ENCODE assay signal across 14 mouse cellular contexts in genomic region chr13:54067617-54068166, GRCm38 (mm10). TPM values are rescaled to one million over a fixed set of nuclear protein-coding genes. Genes with fewer than 3 reads are reported as not detected.
DNase-seq lines count a peak whose midpoint lies in the region; ATAC-seq and TF ChIP-seq lines count a peak whose summit lies in the region.
"Had no signal": no experiment of that assay in that cellular context is flagged by ENCODE, and none has a peak within 500 bp of the region (broad histone marks: within the 10 kb centered on the region; RNA-seq: fewer than 3 reads in every experiment).

No protein-coding gene starts in this region.

- H3K36me3 ChIP-seq in ES-Bruce4 (ENCODE audit: control insufficient read depth, insufficient read depth, low read length, poor library complexity, severe bottlenecking) = no peaks in the 10 kb centered on the region
- no peaks in the 10 kb centered on the region for H3K36me3 ChIP-seq in midbrain, embryonic 12.5 days
- H3K36me3 ChIP-seq: liver, embryonic 12.5 days had no signal

- no peak overlapping the region for H3K9ac ChIP-seq in ES-Bruce4 (ENCODE audit: low read depth, poor library complexity, severe bottlenecking)
- no peak overlapping the region for H3K9ac ChIP-seq in midbrain, embryonic 12.5 days (replicated peaks)
- H3K9ac ChIP-seq: liver, embryonic 12.5 days had no signal

- no peak for TF ChIP-seq POLR2A in ES-Bruce4 (IDR thresholded peaks at IDR 0.05; ENCODE audit: insufficient read depth, low read length)

- no peak for DNase-seq in frontal cortex, adult 2 months (ENCODE audit: extremely low spot score in 1 of 2, low spot score in 1 of 2)
- peak; percentile 23 for DNase-seq in embryo, embryonic 11 days
- DNase-seq in right cerebral cortex, adult 2 months (ENCODE audit: low spot score in 2 of 2) = no peak
- no peak for DNase-seq in cerebellum, adult 8-10 months
- DNase-seq in cerebellum, postnatal 14 days = no peak
- DNase-seq: B cell, adult 2 months; heart, postnatal 10 days had no signal

- 6% methylated on average over 6 of the region's 6 CpGs for WGBS in midbrain, embryonic 12.5 days

- 0 out of 2 replicates have a peak, but pooled peaks have one; percentile 19 for ATAC-seq in frontal cortex, adult (ENCODE audit: low TSS enrichment)
- ATAC-seq in midbrain, embryonic 12.5 days (ENCODE audit: low FRiP score, low read depth) = no peak
- ATAC-seq: inflammation-experienced regulatory T-cells, adult 6 months; liver, embryonic 12.5 days had no signal

- H3K4me2 ChIP-seq in midbrain, embryonic 12.5 days (replicated peaks) = no peak overlapping the region
- H3K4me2 ChIP-seq: liver, embryonic 12.5 days had no signal

- TF ChIP-seq EP300 in ES-Bruce4 (IDR thresholded peaks at IDR 0.05; ENCODE audit: insufficient read depth, low read depth, low read length) = no peak

- no peaks in the 10 kb centered on the region for H3K27me3 ChIP-seq in ES-Bruce4 (ENCODE audit: control insufficient read depth, insufficient read depth, low read length, poor library complexity, severe bottlenecking)
- H3K27me3 ChIP-seq in midbrain, embryonic 12.5 days = peaks cover 25% of the 10 kb centered on the region

- no peaks in the 10 kb centered on the region for H3K9me3 ChIP-seq in ES-Bruce4 (replicated peaks; ENCODE audit: control insufficient read depth, insufficient read depth, low read length, poor library complexity, severe bottlenecking)
- H3K9me3 ChIP-seq in midbrain, embryonic 12.5 days = no peaks in the 10 kb centered on the region
- H3K9me3 ChIP-seq: liver, embryonic 12.5 days had no signal

- 0 out of 2 replicates have a peak overlapping the region, but pooled peaks have one; percentile 26 for H3K27ac ChIP-seq in ES-Bruce4 (ENCODE audit: insufficient read depth, low read length)
- peak overlapping the region; percentile 63 for H3K27ac ChIP-seq in midbrain, embryonic 12.5 days (replicated peaks)
- H3K27ac ChIP-seq: liver, embryonic 12.5 days had no signal

- TF ChIP-seq CTCF in ES-Bruce4 (IDR thresholded peaks at IDR 0.05; ENCODE audit: low read depth, low read length) = no peak

- no peaks in the 10 kb centered on the region for H3K4me1 ChIP-seq in ES-Bruce4 (ENCODE audit: control insufficient read depth, insufficient read depth, low read length)
- peaks cover 15% of the 10 kb centered on the region for H3K4me1 ChIP-seq in midbrain, embryonic 12.5 days

- no peak overlapping the region for H3K4me3 ChIP-seq in ES-Bruce4 (ENCODE audit: low read depth, low read length)
- H3K4me3 ChIP-seq in midbrain, embryonic 12.5 days = no peak overlapping the region
- H3K4me3 ChIP-seq: liver, embryonic 12.5 days; myocyte had no signal

RNA-seq across cellular contexts. Expression of gene Sfxn1, which starts 4.0 kb away (rescaled TPM):
- 44.2 and 48.8 TPM in 2 replicates for polyA plus RNA-seq in frontal cortex, adult 2 months (2012; rRNA removed)
- polyA plus RNA-seq in ES-Bruce4 (2011; ENCODE audit: insufficient read depth, insufficient read length, low read depth, missing spikeins) = 79.1 and 83.0 TPM in 2 replicates
- polyA plus RNA-seq in midbrain, embryonic 12.5 days (2016; fragmentation: Nextera tagmentation; extraction: Ambion mirVana) = 73.8 and 75.1 TPM in 2 replicates

RNA-seq across cellular contexts. Expression of gene Drd1, which starts 12.2 kb away (rescaled TPM):
- polyA plus RNA-seq in frontal cortex, adult 2 months (2012; rRNA removed) = 4.8 and 5.6 TPM in 2 replicates
- polyA plus RNA-seq in ES-Bruce4 (2011; ENCODE audit: insufficient read depth, insufficient read length, low read depth, missing spikeins) = not detected in 2 replicates
- polyA plus RNA-seq in midbrain, embryonic 12.5 days (2016; fragmentation: Nextera tagmentation; extraction: Ambion mirVana) = 0.75 and 0.88 TPM in 2 replicates
- polyA plus RNA-seq: liver, embryonic 12.5 days; myocyte; spleen, adult 2 months had no signal
